Mouse (Mus musculus) hindbrain, embryonic 10.5 days (tissue): Measurements from ENCODE around the gene Cdh5. TPM values are rescaled to one million over a fixed set of nuclear protein-coding genes. Genes with fewer than 3 reads are reported as not detected.
"Not testable (repeated sequence)": the region's sequence is repeated elsewhere in the genome, so short reads cannot be mapped to it uniquely, and the experiment has no call there.

Experiments used
- DNase-seq: peaks from one replicate; pipeline ENCODE4 v3.0.0-alpha.2; 2017; ENCODE audit warnings: low spot score
- H3K27ac ChIP-seq: fragments of 300-500 bp; sonication (generic); 2 replicates; pipeline ENCODE4 v1.5.1; 2016; ENCODE audit warnings: mild to moderate bottlenecking, moderate library complexity
- H3K27me3 ChIP-seq: fragments of 300-500 bp; sonication (generic); 2 replicates; pipeline ENCODE4 v1.6.1; 2016; ENCODE audit warnings: mild to moderate bottlenecking; ENCODE audit not compliant: poor library complexity, insufficient read depth, severe bottlenecking
- H3K36me3 ChIP-seq: fragments of 300-500 bp; sonication (generic); 2 replicates; pipeline ENCODE4 v1.6.1; 2016; ENCODE audit warnings: mild to moderate bottlenecking, moderate library complexity
- H3K4me1 ChIP-seq: fragments of 300-500 bp; sonication (generic); replicated peaks from 2 replicates; pipeline ENCODE4 v1.6.1; 2016; ENCODE audit warnings: mild to moderate bottlenecking
- H3K4me3 ChIP-seq: fragments of 300-500 bp; sonication (generic); 2 replicates; pipeline ENCODE4 v1.5.1; 2016; ENCODE audit warnings: mild to moderate bottlenecking, moderate library complexity
- H3K9me3 ChIP-seq: fragments of 300-500 bp; sonication (generic); 2 replicates; pipeline ENCODE4 v1.6.1; 2016; ENCODE audit warnings: mild to moderate bottlenecking, moderate library complexity
- WGBS: fragments of 180-500 bp; shearing (Covaris S2); methylation state at CpG from one replicate; pipeline ENCODE4 v1.1.7; 2016; 5-methylcytosine and 5-hydroxymethylcytosine counted together
- polyA plus RNA-seq: library from polyadenylated mRNA; unstranded; fragments of >200 nt; fragmentation: Nextera tagmentation; extraction: Ambion mirVana; gene quantifications from 2 replicates; pipeline ENCODE4 v1.2.1, GENCODE M21; 2016

Gene Cdh5
- polyA plus RNA-seq, 1 experiment from 2014 or later: 13.2 TPM

- H3K36me3 ChIP-seq: no peaks in the 10 kb centered on the region
- H3K9me3 ChIP-seq: no peaks in the 10 kb centered on the region
- 35% methylated on average over 6 of the region's 6 CpGs for WGBS
- no peaks in the 10 kb centered on the region for H3K27me3 ChIP-seq
- peaks cover 30% of the 10 kb centered on the region; the same call in 1 of the 2 replicates for H3K4me1 ChIP-seq
- no peak overlapping the region for H3K4me3 ChIP-seq
- H3K27ac ChIP-seq: no peak overlapping the region
- no peak for DNase-seq
These were observed 2.6 kb upstream of the Cdh5 start for GRCm38 (mm10) chr8:104098671-104099346.

- 77% methylated on average over 20 of the region's 20 CpGs for WGBS
- Histone ChIP-seq H3K27ac (no peak overlapping the region), H3K9me3 (no peaks in the 10 kb centered on the region), H3K4me3 (no peak overlapping the region), H3K36me3 (no peaks in the 10 kb centered on the region), H3K27me3 (no peaks in the 10 kb centered on the region), H3K4me1 (peaks cover 30% of the 10 kb centered on the region; the same call in 1 of the 2 replicates)
- DNase-seq: no peak
These were observed 1.9 kb upstream of the Cdh5 start for GRCm38 (mm10) chr8:104099347-104100099.

GRCm38 (mm10) chr8:104100724-104101123 is 701 bp upstream of the Cdh5 start:
- H3K4me3 ChIP-seq, H3K9me3 ChIP-seq: not testable (repeated sequence)
- WGBS: 96% methylated on average over 6 of the region's 6 CpGs

GRCm38 (mm10) chr8:104103462-104103861 is 2.0 kb downstream of the Cdh5 start:
- Histone ChIP-seq H3K27ac (no peak overlapping the region), H3K4me1 (peaks cover 30% of the 10 kb centered on the region), H3K27me3 (no peaks in the 10 kb centered on the region), H3K9me3 (no peaks in the 10 kb centered on the region), H3K36me3 (no peaks in the 10 kb centered on the region), H3K4me3 (peak overlapping the region; percentile 13; the same call in 1 of the 2 replicates)
- WGBS: 82% methylated on average over 7 of the region's 7 CpGs
- DNase-seq: no peak

More at GRCm38 (mm10) chr8:104100724-104101123, 701 bp upstream of the Cdh5 start:
- not testable (repeated sequence) for H3K27me3 ChIP-seq, DNase-seq, H3K36me3 ChIP-seq, H3K27ac ChIP-seq
- peaks cover 29% of the 10 kb centered on the region for H3K4me1 ChIP-seq

- peaks cover 21% of the 10 kb centered on the region for H3K4me1 ChIP-seq
- DNase-seq: no peak
- H3K4me3 ChIP-seq: no peak overlapping the region
- H3K9me3 ChIP-seq: no peaks in the 10 kb centered on the region
- 54% methylated on average over 6 of the region's 6 CpGs for WGBS
- no peaks in the 10 kb centered on the region for H3K36me3 ChIP-seq
- H3K27ac ChIP-seq: 0 out of 2 replicates have a peak overlapping the region, but pooled peaks have one; percentile 23
- no peaks in the 10 kb centered on the region for H3K27me3 ChIP-seq
These were observed 4.3 kb downstream of the Cdh5 start for GRCm38 (mm10) chr8:104105768-104106167.

GRCm38 (mm10) chr8:104106276-104106946 is 5.0 kb downstream of the Cdh5 start:
- WGBS: 78% methylated on average over 7 of the region's 7 CpGs
- no peaks in the 10 kb centered on the region for H3K36me3 ChIP-seq
- H3K4me3 ChIP-seq: no peak overlapping the region
- H3K9me3 ChIP-seq: no peaks in the 10 kb centered on the region
- no peak for DNase-seq
- no peak overlapping the region for H3K27ac ChIP-seq
- peaks cover 19% of the 10 kb centered on the region for H3K4me1 ChIP-seq
- no peaks in the 10 kb centered on the region for H3K27me3 ChIP-seq

GRCm38 (mm10) chr8:104107111-104107510 is 5.7 kb downstream of the Cdh5 start:
- H3K27ac ChIP-seq: no peak overlapping the region
- H3K9me3 ChIP-seq: no peaks in the 10 kb centered on the region
- no peak for DNase-seq
- peaks cover 16% of the 10 kb centered on the region for H3K4me1 ChIP-seq
- no peaks in the 10 kb centered on the region for H3K27me3 ChIP-seq
- no peak overlapping the region for H3K4me3 ChIP-seq
- no peaks in the 10 kb centered on the region for H3K36me3 ChIP-seq

- H3K27ac ChIP-seq: no peak overlapping the region
- WGBS: 49% methylated on average over 5 of the region's 5 CpGs
- no peaks in the 10 kb centered on the region for H3K9me3 ChIP-seq
- no peaks in the 10 kb centered on the region for H3K27me3 ChIP-seq
- H3K4me1 ChIP-seq: peaks cover 16% of the 10 kb centered on the region
- H3K4me3 ChIP-seq: no peak overlapping the region
- no peaks in the 10 kb centered on the region for H3K36me3 ChIP-seq
- no peak for DNase-seq
These were observed 6.6 kb downstream of the Cdh5 start for GRCm38 (mm10) chr8:104108048-104108447.

GRCm38 (mm10) chr8:104110498-104111134 is 9.2 kb downstream of the Cdh5 start:
- WGBS: 88% methylated on average over 10 of the region's 10 CpGs
- Histone ChIP-seq H3K27me3 (no peaks in the 10 kb centered on the region), H3K27ac (no peak overlapping the region), H3K36me3 (no peaks in the 10 kb centered on the region), H3K4me3 (no peak overlapping the region), H3K4me1 (peaks cover 13% of the 10 kb centered on the region), H3K9me3 (no peaks in the 10 kb centered on the region)
- no peak for DNase-seq

- no peak overlapping the region for H3K4me3 ChIP-seq
- H3K27me3 ChIP-seq: no peaks in the 10 kb centered on the region
- no peaks in the 10 kb centered on the region for H3K9me3 ChIP-seq
- no peak overlapping the region for H3K27ac ChIP-seq
- no peaks in the 10 kb centered on the region for H3K4me1 ChIP-seq
- no peak for DNase-seq
- WGBS: 87% methylated on average over 12 of the region's 12 CpGs
- H3K36me3 ChIP-seq: no peaks in the 10 kb centered on the region
These were observed 20.4 kb downstream of the Cdh5 start for GRCm38 (mm10) chr8:104121640-104122416.

GRCm38 (mm10) chr8:104123080-104123657 is 21.7 kb downstream of the Cdh5 start:
- 88% methylated on average over 2 of the region's 2 CpGs for WGBS

GRCm38 (mm10) chr8:104124534-104124933 is 23.1 kb downstream of the Cdh5 start:
- Histone ChIP-seq H3K36me3 (no peaks in the 10 kb centered on the region), H3K4me3 (no peak overlapping the region), H3K9me3 (no peaks in the 10 kb centered on the region), H3K27me3 (no peaks in the 10 kb centered on the region), H3K4me1 (no peaks in the 10 kb centered on the region), H3K27ac (no peak overlapping the region)
- WGBS: 82% methylated on average over 5 of the region's 5 CpGs
- DNase-seq: no peak

More at GRCm38 (mm10) chr8:104123080-104123657, 21.7 kb downstream of the Cdh5 start:
- no peak for DNase-seq
- Histone ChIP-seq H3K9me3 (no peaks in the 10 kb centered on the region), H3K4me3 (no peak overlapping the region), H3K27ac (no peak overlapping the region), H3K27me3 (no peaks in the 10 kb centered on the region), H3K4me1 (no peaks in the 10 kb centered on the region), H3K36me3 (no peaks in the 10 kb centered on the region)
